26 mouse cellular contexts compared by ENCODE assay signal in the genomic region with DNA sequence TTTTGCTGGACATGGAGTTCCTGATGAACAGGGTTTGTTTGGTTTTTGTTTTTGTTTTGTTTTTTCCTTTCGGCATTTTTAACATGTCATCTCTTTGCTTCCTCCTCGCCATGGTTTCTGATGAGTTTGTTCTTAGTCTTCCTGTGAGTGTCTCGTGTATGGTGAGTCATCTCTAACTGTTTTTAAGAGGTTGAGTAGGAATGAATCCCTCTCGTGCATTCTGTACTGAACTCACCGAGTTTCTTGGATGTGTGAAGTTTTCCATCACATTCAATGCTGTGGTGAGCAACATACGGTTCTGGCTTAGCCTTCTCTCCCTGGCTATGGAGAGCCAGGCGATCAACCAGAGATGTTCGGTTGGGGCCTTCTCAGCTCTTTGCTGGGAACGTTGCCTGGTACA.
"Had no signal": no experiment of that assay in that cellular context is flagged by ENCODE, and none has a peak within 500 bp of the region (broad histone marks: within the 10 kb centered on the region; RNA-seq: fewer than 3 reads in every experiment).

No protein-coding gene starts in this region.

- H3K9ac ChIP-seq: heart, embryonic 12.5 days; hindbrain, embryonic 12.5 days; hindbrain, embryonic 14.5 days; intestine, embryonic 15.5 days; limb, embryonic 13.5 days; limb, embryonic 15.5 days; liver, embryonic 13.5 days had no signal

- ATAC-seq: hindbrain, embryonic 16.5 days; inflammation-experienced regulatory T-cells, adult 6 months; intestine, embryonic 15.5 days; intestine, postnatal 0 days had no signal

- H3K4me3 ChIP-seq: gastrocnemius, adult 2 months; heart, embryonic 10.5 days; heart, embryonic 12.5 days; hindbrain, embryonic 10.5 days; hindbrain, embryonic 12.5 days; intestine, embryonic 15.5 days; limb, embryonic 13.5 days; limb, embryonic 15.5 days; liver, embryonic 13.5 days had no signal

- H3K27ac ChIP-seq: gastrocnemius, adult 2 months; heart, embryonic 10.5 days; hindbrain, embryonic 10.5 days; hindbrain, embryonic 12.5 days; hindbrain, embryonic 14.5 days; intestine, embryonic 15.5 days; limb, embryonic 13.5 days; limb, embryonic 15.5 days; liver, embryonic 13.5 days had no signal

- H3K36me3 ChIP-seq: heart, embryonic 10.5 days; heart, embryonic 12.5 days; hindbrain, embryonic 10.5 days; hindbrain, embryonic 12.5 days; intestine, embryonic 15.5 days; limb, embryonic 13.5 days; limb, embryonic 15.5 days; liver, embryonic 13.5 days had no signal

- DNase-seq: gastrocnemius, adult 2 months; gastrocnemius, postnatal 10 days; gastrocnemius, postnatal 25 days; heart, adult 18-20 months; heart, postnatal 10 days; heart, postnatal 4 days; kidney, adult 18-20 months; kidney, adult 8-10 months; kidney, postnatal 10 days; kidney, postnatal 36 days; layer of hippocampus, adult 9-11 months; layer of hippocampus, postnatal 36 days; left cerebral cortex, postnatal 4 days; liver, embryonic 13.5 days had no signal

- H3K9me3 ChIP-seq: heart, embryonic 10.5 days; heart, embryonic 12.5 days; hindbrain, embryonic 10.5 days; hindbrain, embryonic 12.5 days; intestine, embryonic 15.5 days; limb, embryonic 13.5 days; limb, embryonic 15.5 days; liver, embryonic 13.5 days had no signal

- H3K4me1 ChIP-seq: heart, embryonic 10.5 days; heart, embryonic 12.5 days; hindbrain, embryonic 10.5 days; intestine, embryonic 15.5 days; limb, embryonic 15.5 days; liver, embryonic 13.5 days had no signal

- H3K27me3 ChIP-seq: heart, embryonic 12.5 days; hindbrain, embryonic 12.5 days; intestine, embryonic 15.5 days; limb, embryonic 13.5 days; limb, embryonic 15.5 days; liver, embryonic 13.5 days had no signal

- H3K4me2 ChIP-seq: heart, embryonic 12.5 days; hindbrain, embryonic 12.5 days; hindbrain, embryonic 14.5 days; intestine, embryonic 15.5 days; limb, embryonic 13.5 days; limb, embryonic 15.5 days; liver, embryonic 11.5 days; liver, embryonic 13.5 days had no signal
